Mouse (Mus musculus) embryonic fibroblast, embryonic 13.5 days (primary cell): ENCODE measurements around the gene Adra1b. TPM values are rescaled to one million over a fixed set of nuclear protein-coding genes. Genes with fewer than 3 reads are reported as not detected.

Experiments
- H3K27ac ChIP-seq: 2 replicates; pipeline ENCODE4 v1.5.1; 2012; ENCODE audit warnings: low read length, control low read depth, inconsistent platforms; ENCODE audit not compliant: insufficient read depth
- H3K4me1 ChIP-seq: 2 replicates; pipeline ENCODE4 v1.6.1; 2011; ENCODE audit warnings: low read length; ENCODE audit not compliant: control insufficient read depth, insufficient read depth
- H3K4me3 ChIP-seq: 2 replicates; pipeline ENCODE4 v1.5.1; 2011; ENCODE audit warnings: mild to moderate bottlenecking, control low read depth, low read length; ENCODE audit not compliant: insufficient read depth
- CTCF ChIP-seq: IDR thresholded peaks from 2 replicates; pipeline ENCODE4 v1.5.1; 2011; ENCODE audit warnings: mild to moderate bottlenecking, control low read depth, low read length, moderate library complexity, borderline replicate concordance; ENCODE audit not compliant: insufficient read depth
- POLR2A ChIP-seq: IDR thresholded peaks from 2 replicates; pipeline ENCODE4 v1.6.1; 2011; ENCODE audit warnings: low read depth, mild to moderate bottlenecking, control low read depth, low read length, moderate library complexity
- polyA plus RNA-seq: library from polyadenylated mRNA; stranded (reverse); fragments of >200 nt; gene quantifications from 2 replicates; pipeline ENCODE4 v1.2.4, GENCODE M21; 2011; ENCODE audit warnings: low read depth; ENCODE audit not compliant: missing spikeins, insufficient read length

Gene Adra1b
- polyA plus RNA-seq, 1 experiment, result 2.7 TPM

DNA sequence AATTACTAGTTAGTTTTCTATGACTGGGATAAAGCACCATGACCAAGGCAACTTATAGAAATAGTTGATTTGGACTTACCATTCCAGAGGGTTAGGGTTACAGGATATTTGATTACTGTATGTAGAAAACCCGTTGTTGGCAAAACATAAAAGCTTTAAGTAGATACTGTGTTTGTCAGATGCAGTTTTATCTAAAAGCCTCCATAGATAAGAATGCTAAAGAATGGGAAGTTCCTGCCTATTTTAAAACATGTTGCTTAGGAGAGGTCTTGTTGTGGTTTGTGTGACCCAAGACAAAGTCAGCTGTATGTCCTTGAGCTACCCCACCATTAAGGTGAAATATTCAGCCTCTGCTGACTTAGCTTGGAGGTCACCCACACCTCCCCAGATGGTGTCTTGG lies 146.4 kb downstream of the Adra1b start:
- Histone ChIP-seq H3K4me3 (no peak overlapping the region), H3K4me1 (no peaks in the 10 kb centered on the region), H3K27ac (no peak overlapping the region)
- no peak for TF ChIP-seq CTCF
- TF ChIP-seq POLR2A, result no peak

GRCm38 (mm10) chr11:43751542-43751941 lies 149.5 kb downstream of the Adra1b start:
- Histone ChIP-seq H3K4me3 (no peak overlapping the region), H3K4me1 (peaks cover 2% of the 10 kb centered on the region)
- TF ChIP-seq POLR2A (no peak), CTCF (no peak)

GRCm38 (mm10) chr11:43747233-43748226 lies 153.5 kb downstream of the Adra1b start, which contains the start of gene Ttc1:
TSS of gene Ttc1 (minus strand) at chr11:43748008.
- H3K4me1 ChIP-seq, result peaks cover 3% of the 10 kb centered on the region
- TF ChIP-seq POLR2A (peak; percentile 92), CTCF (no peak)
- peak within 1 kb of the TSS; percentile 87 for H3K4me3 ChIP-seq
- peak within 1 kb of the TSS; percentile 19; the same call in 1 of the 2 replicates for H3K27ac ChIP-seq

More at GRCm38 (mm10) chr11:43751542-43751941, 149.5 kb downstream of the Adra1b start:
- no peak overlapping the region for H3K27ac ChIP-seq

DNA sequence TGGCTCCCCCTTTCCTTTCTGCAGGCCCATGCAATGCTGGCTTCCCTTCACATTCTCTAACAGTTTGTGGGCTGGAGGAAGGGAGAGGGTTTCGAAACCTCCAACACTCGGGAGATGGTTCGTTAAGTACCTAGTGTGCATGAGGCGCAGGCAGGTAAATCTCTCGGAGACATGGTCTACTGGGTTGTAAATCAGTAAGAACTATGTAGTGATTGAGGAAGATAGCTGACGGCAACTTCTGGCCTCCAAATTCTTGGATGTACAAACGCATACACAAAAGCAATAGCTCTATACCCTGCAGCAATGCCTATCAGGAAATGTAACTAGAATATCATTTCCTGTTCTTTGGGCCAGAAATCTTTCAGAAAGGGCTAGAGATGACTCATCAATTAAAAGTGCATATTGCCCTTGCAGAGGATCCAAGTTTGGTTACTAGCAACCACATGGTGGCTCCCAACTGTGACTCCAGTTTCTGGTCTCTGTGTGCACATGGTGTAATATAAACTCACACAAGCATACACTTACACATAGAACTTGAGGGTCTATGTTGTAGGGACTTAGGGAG lies 172.2 kb downstream of the Adra1b start:
- no peak for TF ChIP-seq POLR2A
- peaks cover 10% of the 10 kb centered on the region for H3K4me1 ChIP-seq
- H3K27ac ChIP-seq, result peak overlapping the region; percentile 72
- no peak overlapping the region for H3K4me3 ChIP-seq

GRCm38 (mm10) chr11:43727796-43728195 lies 173.2 kb downstream of the Adra1b start:
- H3K4me1 ChIP-seq, result peaks cover 10% of the 10 kb centered on the region
- no peak for TF ChIP-seq CTCF
- no peak for TF ChIP-seq POLR2A
- no peak overlapping the region for H3K4me3 ChIP-seq
- H3K27ac ChIP-seq, result peak overlapping the region; percentile 7; the same call in 1 of the 2 replicates

Other genes with a start within 250 kb of the Adra1b start
- gene Pwwp2a, start 219.2 kb downstream of the Adra1b start, polyA plus RNA-seq, result 23.9 and 27.6 TPM in 2 replicates
- gene Ttc1, start 153.2 kb downstream of the Adra1b start, polyA plus RNA-seq, result 44.0 and 49.5 TPM in 2 replicates